Mouse (Mus musculus) spleen, postnatal 14 days (tissue): Measurements from ENCODE around the gene Rabac1.

Experiments
- DNase-seq, 2 experiments: peaks; one replicate each; pipeline ENCODE4 v3.0.0; 2021 to 2022; ENCODE audit warnings: low spot score in 2 of 2

The Rabac1 gene

DNA sequence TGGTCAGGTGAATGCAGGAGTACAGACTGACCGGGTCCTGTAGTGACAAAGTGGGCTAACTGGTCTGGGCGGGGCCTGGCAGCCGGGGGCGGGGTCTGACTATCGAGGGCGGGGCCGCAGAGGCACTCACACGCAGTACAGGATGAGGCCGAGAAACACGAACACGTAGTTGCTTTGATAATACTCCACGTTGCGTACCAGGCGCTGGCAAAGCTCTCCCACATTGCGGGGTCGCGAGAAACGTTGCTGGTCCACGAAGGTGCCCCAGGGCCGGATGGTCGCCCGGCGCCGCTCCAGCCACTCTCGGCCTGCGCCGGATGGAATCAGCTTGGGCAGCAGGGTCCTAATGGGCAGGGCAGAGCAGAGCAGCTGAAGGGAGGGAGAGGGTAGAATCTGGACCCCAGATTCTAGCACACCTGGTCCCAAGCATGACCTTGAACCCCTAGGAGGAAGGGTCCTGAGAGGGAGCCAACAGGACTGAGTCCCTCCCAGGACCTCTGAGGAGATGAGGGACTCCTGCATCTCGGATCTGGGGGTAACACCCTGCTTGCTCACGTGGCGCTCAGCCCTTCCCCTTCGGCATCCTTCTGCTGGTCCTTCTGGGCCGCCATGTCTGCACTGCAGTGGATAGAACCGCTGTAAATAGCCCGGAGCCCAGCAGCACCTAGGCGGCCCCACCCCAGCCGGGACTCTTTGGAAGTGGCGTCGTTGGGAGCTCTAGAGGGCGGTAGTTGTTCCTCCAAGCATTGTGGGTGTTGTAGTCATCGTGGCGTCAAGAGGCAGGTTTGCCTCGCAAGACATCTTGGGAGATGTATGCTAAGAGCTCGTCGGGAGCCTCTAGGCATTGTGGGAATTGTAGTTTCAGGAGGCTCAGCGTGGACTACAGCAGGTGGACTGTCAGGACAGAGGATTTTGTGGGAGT is at the start of gene Rabac1:
Rabac1 (minus strand) TSS at position 783 of the 922 bp plus-strand sequence.
- DNase-seq, result peak; percentile 72 to 79

DNA sequence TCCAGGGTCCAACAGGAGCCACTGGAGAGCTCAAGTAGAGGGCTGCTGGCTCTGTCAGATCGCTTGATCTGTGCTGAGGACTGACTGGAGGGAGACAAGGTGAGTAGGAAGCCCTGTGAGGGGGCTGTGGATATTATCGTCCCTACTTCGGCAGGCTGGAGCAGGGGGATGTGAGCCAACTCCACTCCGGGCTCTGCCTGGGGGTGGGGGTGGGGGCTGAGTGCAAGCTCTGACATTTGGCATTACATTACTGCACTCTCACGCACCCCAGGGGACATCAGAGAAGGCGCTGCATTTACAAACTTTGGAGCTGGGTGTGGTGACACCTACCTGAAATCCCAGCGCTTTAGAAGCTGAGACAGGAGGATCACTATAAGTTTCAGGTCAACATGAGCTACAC is 39.0 kb upstream of the Rabac1 start:
- no peak for DNase-seq

- DNase-seq, result no peak
Observed at GRCm38 (mm10) chr7:25010090-25010913, 37.7 kb upstream of the Rabac1 start.

DNA sequence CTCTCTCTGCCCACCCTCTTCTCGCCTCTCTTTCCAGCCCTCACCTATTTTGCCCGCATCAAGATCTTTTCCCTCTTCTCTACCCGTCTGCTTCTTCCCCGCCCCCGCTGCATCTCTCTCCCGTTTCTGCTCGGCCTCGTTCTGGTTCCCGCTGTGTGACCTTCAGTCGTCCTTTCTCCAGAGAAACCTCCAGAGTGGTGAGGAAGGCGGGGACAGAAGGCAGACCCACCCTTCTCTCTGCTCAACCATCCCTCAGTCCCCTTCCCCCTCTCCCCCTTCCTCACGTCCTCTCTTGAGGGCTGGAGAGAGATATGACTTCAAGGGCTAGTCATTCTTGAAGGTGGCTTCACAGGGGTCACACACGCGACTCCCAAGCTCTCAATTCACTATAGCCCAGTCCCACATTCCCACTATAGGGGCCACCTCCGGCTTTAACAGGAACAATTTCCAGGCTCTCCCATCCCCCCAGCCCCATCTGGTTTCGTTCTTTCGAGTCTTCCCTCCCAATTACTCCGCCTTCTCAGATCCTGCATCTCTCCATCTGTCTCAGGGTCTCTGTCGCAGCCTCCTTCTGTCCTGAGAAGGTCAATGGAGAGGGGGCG is 36.6 kb upstream of the Rabac1 start:
- DNase-seq, result no peak

DNA sequence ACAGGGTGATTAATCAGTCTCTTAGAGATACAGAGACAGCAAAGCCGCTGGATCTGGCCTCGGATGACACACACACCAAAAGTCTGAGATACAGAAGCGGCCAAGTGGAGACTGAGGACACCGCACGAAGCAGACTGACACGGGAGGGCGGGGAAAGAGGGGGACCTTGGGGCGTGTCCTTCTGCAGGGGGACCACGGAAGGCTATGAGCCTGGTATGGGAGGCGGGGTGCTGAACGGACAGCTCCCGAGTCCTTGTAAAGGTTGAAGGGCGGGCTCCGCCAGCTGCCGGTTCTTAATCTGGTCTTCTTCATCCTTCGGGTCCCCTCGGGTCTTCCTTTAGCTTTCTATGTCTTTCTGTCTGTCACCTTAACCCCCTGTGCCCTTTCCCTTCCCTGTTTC is 36.1 kb upstream of the Rabac1 start:
- DNase-seq, result peak in 1 of 2 experiments; percentile 49

- no peak for DNase-seq
Observed at GRCm38 (mm10) chr7:25007609-25008374, 35.2 kb upstream of the Rabac1 start.

DNA sequence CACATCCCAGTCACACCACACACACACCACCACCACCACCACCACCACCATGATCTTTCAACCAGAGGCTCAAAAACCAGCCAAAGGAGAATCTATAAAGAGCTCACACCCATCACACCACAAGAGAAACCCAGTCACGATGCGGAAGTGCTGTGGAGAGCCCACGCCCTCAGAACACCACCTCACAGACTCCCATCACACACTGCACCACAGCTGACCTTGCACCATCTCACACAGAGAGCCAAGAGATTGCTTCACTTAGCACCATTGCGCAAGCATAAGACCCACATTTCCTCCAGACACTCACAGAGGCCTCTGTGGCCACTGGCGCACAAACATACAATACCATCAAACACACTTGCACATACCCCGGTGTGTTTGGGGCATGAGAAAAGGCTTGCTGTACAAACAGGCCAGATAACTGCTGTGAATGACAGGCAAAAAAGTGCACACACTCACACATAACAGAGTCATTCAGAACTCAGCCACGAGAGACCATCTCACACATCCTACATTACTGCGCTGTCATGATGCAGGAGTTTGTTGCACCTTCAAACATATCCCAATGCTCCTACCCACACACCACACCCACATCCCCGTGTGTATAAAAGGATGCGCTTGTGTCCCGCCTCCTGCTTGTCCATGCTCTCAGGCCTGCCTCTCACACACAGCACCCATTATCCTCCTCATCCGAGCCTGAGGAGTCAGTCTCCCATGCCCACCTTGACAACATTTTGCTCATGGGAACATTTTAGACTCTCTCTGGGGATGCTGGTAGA is 34.2 kb upstream of the Rabac1 start:
- no peak for DNase-seq

DNA sequence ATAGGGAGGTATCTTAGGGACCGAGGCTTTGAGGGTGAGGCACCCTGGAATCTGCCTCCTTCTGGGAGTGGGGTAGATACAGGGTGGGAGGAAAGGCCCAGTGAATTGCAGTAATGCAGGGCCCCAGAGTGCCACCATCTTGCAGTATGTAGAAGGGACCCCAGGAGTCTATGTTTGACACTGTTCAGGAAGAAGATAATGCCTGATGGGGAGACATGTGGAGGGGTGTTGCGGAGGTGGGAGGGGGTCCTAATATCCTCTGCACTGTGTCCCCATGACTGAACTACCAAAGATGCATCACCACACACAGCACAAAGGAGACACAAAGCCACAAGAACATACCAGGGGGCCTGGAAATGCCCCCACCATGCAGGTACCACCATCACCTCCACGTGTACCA is 33.6 kb upstream of the Rabac1 start:
- DNase-seq, result no peak

GRCm38 (mm10) chr7:25005421-25006065 is 33.0 kb upstream of the Rabac1 start, which contains the start of gene Atp1a3:
Gene Atp1a3, minus strand, starts transcription at chr7:25005958.
- DNase-seq, result no peak

- no peak for DNase-seq
Observed at GRCm38 (mm10) chr7:25004806-25005205, 32.3 kb upstream of the Rabac1 start.

DNA sequence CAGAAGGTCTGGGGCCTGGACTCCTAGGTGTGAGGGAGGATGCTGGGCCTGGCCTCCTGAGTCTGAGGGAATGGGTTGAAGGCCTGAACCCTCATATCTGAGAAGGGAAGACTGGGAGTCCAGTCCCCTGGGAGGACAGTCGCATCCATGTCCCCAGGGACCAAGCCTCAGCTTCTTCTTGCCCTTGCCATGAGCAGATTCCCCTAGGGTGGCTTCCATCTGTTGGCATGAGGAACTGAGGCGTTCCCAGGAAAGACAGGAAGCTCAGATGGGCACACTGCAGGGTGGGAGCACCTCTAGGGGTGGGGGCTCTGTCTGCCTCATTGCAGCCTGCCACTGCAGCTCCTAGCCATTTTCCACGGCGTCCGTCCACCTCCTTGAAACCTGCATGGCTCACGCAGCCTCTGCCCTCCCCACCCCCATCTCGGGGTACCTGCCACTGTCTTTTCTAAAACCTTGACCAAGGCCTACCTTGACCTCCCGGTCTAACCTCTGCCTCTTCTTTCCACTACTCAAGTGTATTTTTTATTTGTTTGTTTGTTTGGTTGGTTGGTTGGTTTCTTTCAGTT is 31.4 kb upstream of the Rabac1 start:
- no peak for DNase-seq

DNA sequence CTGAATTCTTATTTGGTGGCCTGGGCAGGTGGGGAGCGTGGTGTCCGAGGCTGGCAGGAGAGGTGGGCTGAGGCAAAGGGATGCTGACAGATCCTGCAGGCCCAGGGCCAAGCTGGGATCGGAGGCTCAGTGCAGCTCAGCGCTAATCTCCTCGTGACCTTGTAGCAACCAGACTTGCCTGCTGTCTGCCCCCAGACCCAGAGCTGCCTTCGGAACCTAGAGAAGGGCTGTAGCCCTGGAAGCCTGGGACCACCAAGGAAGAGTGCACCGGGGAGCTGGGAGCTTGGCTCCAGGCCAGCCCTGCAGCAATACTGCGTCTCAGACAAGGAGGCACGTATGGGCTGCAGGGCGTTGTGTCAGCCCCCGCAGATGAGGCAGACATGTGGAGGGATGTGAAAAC is 30.7 kb upstream of the Rabac1 start:
- no peak for DNase-seq

GRCm38 (mm10) chr7:25000711-25001110 is 28.2 kb upstream of the Rabac1 start:
- DNase-seq, result no peak

DNA sequence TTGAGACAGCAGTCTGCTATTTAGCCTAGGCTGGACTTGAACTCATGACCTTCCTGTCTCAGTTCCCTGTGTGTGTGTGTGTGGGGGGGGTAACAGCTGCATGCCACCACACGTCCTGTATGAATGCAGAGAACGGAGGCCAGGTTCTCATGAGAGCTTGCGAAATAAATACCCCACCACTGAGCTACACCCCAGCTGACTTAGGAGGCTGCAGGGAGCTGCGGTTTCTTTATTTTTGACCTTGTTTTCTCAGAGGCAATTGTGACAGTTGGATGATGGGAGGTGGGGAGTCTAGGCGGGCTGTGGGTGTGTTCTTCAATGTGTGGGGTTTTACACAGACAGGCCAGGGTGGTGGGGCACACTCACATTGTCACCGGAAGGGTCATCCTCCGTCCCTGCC is 27.7 kb upstream of the Rabac1 start:
- DNase-seq, result no peak

- DNase-seq, result no peak
Observed at GRCm38 (mm10) chr7:24993081-24993480, 20.5 kb upstream of the Rabac1 start.

DNA sequence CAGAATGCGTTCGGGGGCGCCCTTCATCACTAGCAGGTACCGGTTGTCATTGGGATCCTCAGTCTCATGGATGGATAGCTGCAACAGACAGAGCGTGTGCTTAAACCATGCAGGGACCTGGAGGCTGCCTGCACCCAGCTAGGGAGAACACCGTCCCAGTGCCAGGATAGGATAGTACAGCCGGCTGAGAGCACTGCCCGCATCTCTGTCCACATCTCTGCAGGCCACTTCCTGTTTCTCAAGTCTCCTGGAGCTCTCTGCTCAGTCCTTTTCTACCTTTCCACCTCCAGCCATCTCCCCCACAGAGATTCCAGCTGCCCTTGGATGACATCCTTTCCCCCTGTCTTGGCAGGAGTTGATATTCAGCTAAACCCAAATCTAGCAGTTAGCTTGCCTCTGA is 17.9 kb upstream of the Rabac1 start:
- no peak for DNase-seq

DNA sequence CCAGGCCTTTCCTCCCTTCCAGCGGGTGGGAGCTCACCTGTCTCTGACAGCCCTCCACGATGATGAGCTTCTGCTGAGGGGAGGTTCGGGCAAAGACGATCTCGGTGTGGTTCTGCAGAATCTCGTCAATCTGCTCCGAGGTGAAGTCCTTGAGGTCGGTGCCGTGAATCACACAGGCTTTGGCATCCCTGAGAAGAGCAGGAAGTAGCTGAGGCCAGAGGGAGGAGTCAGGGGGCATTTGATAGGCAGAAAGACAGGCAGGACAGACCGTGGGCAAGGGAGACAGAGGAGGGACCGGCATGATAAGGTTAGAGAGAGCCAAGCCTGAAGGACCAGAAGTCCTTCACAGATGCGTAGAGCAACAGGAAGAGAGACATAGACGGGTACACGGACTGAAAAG is 15.4 kb upstream of the Rabac1 start:
- no peak for DNase-seq

DNA sequence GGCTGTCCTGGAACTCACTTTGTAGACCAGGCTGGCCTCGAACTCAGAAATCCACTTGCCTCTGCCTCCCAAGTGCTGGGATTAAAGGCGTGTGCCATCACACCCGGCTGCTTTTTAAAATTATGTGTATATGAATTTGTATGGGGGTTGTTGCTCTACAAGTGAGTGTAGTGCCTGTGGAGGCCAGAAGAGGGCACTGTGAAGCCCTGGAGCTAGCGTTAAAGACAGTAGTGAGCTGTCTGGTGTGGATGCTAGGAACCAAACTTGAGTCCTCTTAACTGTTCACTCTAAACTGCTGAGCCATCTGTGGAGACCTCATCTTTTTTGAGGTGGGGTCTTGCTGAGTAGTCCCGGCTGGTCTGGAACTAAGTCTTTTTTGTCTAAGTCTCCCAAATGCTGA is 13.2 kb upstream of the Rabac1 start:
- DNase-seq, result no peak

- DNase-seq, result no peak
Observed at GRCm38 (mm10) chr7:24984307-24984706, 11.8 kb upstream of the Rabac1 start.

GRCm38 (mm10) chr7:24983396-24983795 is 10.8 kb upstream of the Rabac1 start:
- DNase-seq, result no peak
